Mouse (Mus musculus) layer of hippocampus, postnatal 36 days (tissue): Measurements from ENCODE around the gene Tmcc1. TPM values are rescaled to one million over a fixed set of nuclear protein-coding genes. Genes with fewer than 3 reads are reported as not detected.

Source experiments
- DNase-seq, 2 experiments: peaks; one replicate each; pipeline ENCODE4 v3.0.0; 2022
- total RNA-seq, 2 experiments: library from RNA; stranded (reverse); gene quantifications; 2 replicates each; pipeline ENCODE4 v1.2.3; 2021

The Tmcc1 gene
- total RNA-seq, 2 experiments from 2014 or later = 80.7 to 90.9 TPM

DNA sequence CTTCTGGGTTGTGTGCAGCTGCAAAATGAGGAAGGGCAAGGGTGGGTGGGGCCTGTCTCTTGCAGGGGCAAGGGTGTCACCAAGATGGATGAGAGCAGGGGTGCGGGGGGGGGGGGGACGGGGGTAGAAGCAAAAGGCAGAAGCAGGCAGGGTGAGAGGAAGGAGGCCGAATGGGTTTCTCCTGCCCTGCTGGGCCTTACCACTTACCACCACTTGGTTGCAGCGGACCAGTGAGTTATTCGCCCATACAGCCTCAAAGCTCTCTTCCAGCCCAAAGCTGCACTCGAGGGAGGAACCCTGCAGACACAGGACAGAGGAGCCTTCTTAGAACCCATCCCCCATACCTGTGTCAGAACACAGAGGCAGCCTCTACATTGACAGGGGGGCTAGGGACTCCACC is 223.3 kb downstream of the Tmcc1 start:
- DNase-seq = no peak

- DNase-seq = no peak
These were observed 224.2 kb downstream of the Tmcc1 start for GRCm38 (mm10) chr6:115969103-115969502.

DNA sequence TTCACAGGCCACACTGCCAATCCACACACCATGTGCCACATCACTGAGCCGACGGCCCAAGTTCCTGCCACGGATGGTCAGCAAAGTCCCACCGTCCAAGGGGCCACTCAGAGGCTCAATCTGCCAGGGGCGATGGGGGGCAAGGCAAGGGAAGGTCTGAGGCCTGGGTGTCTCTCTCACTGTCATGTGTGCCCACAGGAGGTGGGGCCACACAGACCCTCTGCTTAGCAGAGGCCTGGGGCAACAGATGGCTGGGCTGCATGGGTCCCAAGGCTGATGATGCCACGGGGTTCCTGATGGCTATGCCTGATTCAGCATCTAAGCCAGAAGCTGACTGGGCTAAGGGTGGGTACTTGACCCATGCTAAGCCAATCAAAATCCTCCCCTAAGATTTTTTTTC is 224.6 kb downstream of the Tmcc1 start:
- DNase-seq = no peak

Other genes starting within 250 kb of the Tmcc1 start
- not detected for gene H1foo, start 248.5 kb downstream of the Tmcc1 start, total RNA-seq
- 10 to 100 TPM; 19.6 to 22.9 TPM for gene Plxnd1, start 198.5 kb downstream of the Tmcc1 start, total RNA-seq
- gene Washc2, start 14.6 kb upstream of the Tmcc1 start, total RNA-seq = 100 to 1,000 TPM in 1 of 2 experiments, 10 to 100 TPM in 1; 97.6 to 105 TPM
- gene Zfand4, start 70.7 kb upstream of the Tmcc1 start, total RNA-seq = 1 to 10 TPM; 6.2 to 9.1 TPM
- gene March8, start 144.5 kb upstream of the Tmcc1 start, total RNA-seq = 10 to 100 TPM; 57.4 to 58.7 TPM